Mouse (Mus musculus) myocyte (in vitro differentiated cells): ENCODE measurements at regions not wholly inside any gene's neighbourhood (a gene's known extent, or its start where the extent isn't known, plus 50 kb on each side); places are given as distances from the start of the nearest gene placed in this dataset.
"Not testable (repeated sequence)": the region's sequence is repeated elsewhere in the genome, so short reads cannot be mapped to it uniquely, and the experiment has no call there.

Source experiments
- CEBPB ChIP-seq: IDR thresholded peaks from 2 replicates; pipeline ENCODE4 v1.6.1; 2011; ENCODE audit warnings: mild to moderate bottlenecking, moderate library complexity; ENCODE audit not compliant: poor library complexity, insufficient read depth, severe bottlenecking
- E2F4 ChIP-seq: IDR thresholded peaks from one replicate; pipeline ENCODE4 v1.6.1; 2011; ENCODE audit warnings: mild to moderate bottlenecking, control low read depth, moderate library complexity; ENCODE audit not compliant: insufficient read depth
- MAX ChIP-seq: IDR thresholded peaks from one replicate; pipeline ENCODE4 v1.6.1; 2011; ENCODE audit warnings: low read depth, mild to moderate bottlenecking, control low read depth
- MYOD1 ChIP-seq, 3 experiments: IDR thresholded peaks; one replicate each; pipeline ENCODE4 v1.6.1; 2011; ENCODE audit warnings: control low read depth in 2 of 3, low read depth in 2 of 3, mild to moderate bottlenecking in 2 of 3, moderate library complexity in 1 of 3; ENCODE audit not compliant: insufficient read length in 2 of 3, control insufficient read depth in 1 of 3
- POLR2A ChIP-seq: IDR thresholded peaks from one replicate; pipeline ENCODE4 v1.6.1; 2011; ENCODE audit warnings: low read depth, mild to moderate bottlenecking, control low read depth, moderate library complexity; ENCODE audit not compliant: insufficient read length
- POLR2AphosphoS2 ChIP-seq: IDR thresholded peaks from one replicate; pipeline ENCODE4 v1.6.1; 2011; ENCODE audit warnings: low read depth, control low read depth; ENCODE audit not compliant: insufficient read length
- REST ChIP-seq: IDR thresholded peaks from one replicate; pipeline ENCODE4 v1.6.1; 2011; ENCODE audit warnings: mild to moderate bottlenecking, control low read depth, moderate library complexity; ENCODE audit not compliant: insufficient read depth, insufficient read length
- SRF ChIP-seq: IDR thresholded peaks from one replicate; pipeline ENCODE4 v1.6.1; 2011; ENCODE audit warnings: low read depth; ENCODE audit not compliant: control insufficient read depth, insufficient read length
- TCF12 ChIP-seq: IDR thresholded peaks from one replicate; pipeline ENCODE4 v1.6.1; 2011; ENCODE audit warnings: mild to moderate bottlenecking, control low read depth; ENCODE audit not compliant: poor library complexity, insufficient read depth, severe bottlenecking
- TCF3 ChIP-seq: IDR thresholded peaks from one replicate; pipeline ENCODE4 v1.6.1; 2011; ENCODE audit warnings: low read depth, control low read depth; ENCODE audit not compliant: insufficient read length
- USF1 ChIP-seq: IDR thresholded peaks from one replicate; pipeline ENCODE4 v1.6.1; 2011; ENCODE audit warnings: low read depth, mild to moderate bottlenecking, control low read depth, moderate library complexity

GRCm38 (mm10) chr2:146732891-146733290 is 122.8 kb upstream of the Kiz start:
- TF ChIP-seq POLR2A; E2F4; MYOD1 (IDR thresholded peaks at IDR 0.05; ENCODE audit: control insufficient read depth in 1 of 3, insufficient read length in 2 of 3, low read depth in 2 of 3); REST; SRF; TCF3; USF1; TCF12; POLR2AphosphoS2; MAX; CEBPB: not testable (repeated sequence)
